Mouse (Mus musculus) lung, postnatal 0 days (tissue): ENCODE results near the gene Fgf6.

Experiments
- CTCF ChIP-seq: IDR thresholded peaks from 2 replicates; pipeline ENCODE4 v1.5.1; 2016; ENCODE audit warnings: antibody characterized with exemption, mild to moderate bottlenecking
- EP300 ChIP-seq: IDR thresholded peaks from 2 replicates; pipeline ENCODE4 v1.6.1; 2016; ENCODE audit warnings: antibody characterized with exemption, mild to moderate bottlenecking, control low read depth

- TF ChIP-seq CTCF (no peak), EP300 (no peak)
These were observed 19.0 kb upstream of the Fgf6 start for GRCm38 (mm10) chr6:126996399-126996798.
